Mouse (Mus musculus) adrenal gland, adult 2 months (tissue): ENCODE measurements at regions not wholly inside any gene's neighbourhood (a gene's known extent, or its start where the extent isn't known, plus 50 kb on each side); places are given as distances from the start of the nearest gene placed in this dataset.
A peak's percentile ranks its signal among the peaks of the same experiment; 100 is the strongest.

ENCODE experiments used
- DNase-seq: peaks from one replicate; pipeline ENCODE4 v3.0.0; 2021

DNA sequence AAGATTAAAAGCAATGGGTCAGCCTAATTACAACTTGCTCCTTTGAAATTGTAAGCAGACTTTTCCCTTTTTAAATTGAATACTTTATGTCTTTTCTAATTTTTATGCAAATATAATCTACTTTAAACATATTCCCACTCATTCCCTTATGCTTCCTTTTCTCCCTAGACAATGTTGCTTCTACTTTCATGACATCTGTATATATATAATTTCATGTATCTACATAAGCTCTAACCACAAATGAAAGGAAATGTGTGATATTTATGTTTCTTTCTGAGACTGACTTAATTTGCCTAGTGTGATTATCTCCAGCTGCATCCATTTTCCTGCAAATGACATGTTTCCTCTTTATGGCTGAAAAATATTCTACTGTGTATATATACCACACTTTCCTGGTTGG, 77.9 kb upstream of the Nampt start:
- DNase-seq: no peak

DNA sequence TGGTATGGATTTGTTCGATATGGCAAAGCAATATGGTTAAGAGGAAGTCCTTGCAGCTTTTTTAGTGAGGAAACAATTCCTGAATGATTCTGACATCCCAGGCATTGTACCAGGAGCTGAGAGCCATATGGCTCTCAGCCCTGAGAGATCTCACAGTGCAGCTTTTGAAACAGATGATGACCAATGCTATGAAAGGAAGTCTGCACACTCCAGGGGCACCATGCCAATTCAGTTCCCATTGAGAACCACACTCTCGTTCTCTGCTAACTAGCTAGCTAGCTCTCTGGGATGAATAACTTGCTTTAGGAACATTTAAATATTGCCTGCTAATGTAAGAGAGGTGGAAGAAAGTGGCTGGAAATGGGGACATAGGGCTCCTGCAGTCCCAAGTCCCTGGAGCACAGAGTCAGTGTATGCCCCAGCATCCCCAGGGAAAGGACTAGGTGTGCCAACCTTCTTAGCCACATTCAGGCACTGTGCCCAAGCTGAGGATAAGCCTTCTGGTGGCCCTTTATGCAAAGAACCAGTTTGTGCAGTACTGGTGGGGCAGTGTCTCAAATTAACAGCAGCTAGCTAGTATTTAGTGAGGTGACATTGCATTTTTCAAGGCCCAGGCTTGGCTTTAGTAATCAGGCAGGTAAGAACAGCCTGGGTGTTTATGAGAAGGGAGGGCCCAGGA, 61.8 kb upstream of the Nampt start:
- DNase-seq: no peak

DNA sequence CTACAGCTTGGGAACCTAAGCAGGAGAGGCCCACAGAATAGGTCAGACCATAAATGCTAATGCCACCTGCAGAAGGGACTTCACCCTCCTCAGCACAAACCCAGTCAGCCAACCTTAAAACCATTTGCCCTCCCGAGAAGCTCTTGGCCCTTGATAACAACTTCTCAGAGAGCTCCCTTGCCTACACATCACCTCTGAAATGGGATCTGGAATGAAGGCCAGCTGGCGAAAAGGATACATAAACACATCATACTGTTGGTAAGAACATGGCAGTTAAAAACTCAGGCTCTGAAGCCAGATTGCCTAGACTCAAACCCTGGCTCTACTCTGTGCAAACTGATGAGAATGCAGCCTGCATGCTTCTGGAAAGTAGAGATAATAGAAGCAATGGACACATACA, 61.2 kb upstream of the Nampt start:
- DNase-seq: no peak

DNA sequence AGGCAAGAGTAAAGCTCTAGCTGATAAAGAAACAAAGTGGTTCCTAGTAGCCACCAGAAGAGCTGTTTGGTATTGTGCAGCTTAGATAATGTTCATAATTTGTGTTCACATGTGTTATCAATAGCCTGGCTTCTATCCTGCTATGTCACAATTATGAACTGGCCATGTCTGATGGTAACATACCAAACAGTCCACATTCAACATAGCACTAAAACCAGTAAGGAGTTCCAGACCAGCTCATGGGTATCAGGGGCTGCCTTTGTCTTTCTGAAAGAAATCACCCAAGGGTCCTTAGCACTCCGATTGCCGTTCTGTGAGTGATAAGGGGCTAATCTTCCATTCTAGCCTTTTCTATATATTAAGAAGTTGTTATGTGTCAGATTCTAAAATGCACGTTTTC, 58.7 kb upstream of the Nampt start:
- no peak for DNase-seq

DNA sequence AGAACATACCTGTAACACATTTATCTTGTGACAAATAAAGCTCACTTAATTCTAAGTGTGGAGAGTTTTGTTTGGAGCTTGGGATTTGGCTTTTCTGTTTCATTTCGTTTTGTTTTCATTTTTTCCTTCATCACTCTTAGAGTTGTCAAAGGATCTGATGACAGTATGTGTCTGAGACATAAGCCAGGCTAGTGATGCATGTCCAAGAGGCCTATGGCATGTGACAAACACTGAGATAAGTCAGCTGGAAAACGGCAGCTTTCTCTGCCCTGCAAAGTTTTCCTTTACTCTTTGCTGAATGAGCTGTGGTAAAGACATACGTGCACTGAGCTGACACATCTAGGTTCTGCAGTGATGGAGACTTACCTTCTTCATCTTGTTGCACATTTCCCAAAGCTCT, 58.3 kb upstream of the Nampt start:
- DNase-seq: no peak

DNA sequence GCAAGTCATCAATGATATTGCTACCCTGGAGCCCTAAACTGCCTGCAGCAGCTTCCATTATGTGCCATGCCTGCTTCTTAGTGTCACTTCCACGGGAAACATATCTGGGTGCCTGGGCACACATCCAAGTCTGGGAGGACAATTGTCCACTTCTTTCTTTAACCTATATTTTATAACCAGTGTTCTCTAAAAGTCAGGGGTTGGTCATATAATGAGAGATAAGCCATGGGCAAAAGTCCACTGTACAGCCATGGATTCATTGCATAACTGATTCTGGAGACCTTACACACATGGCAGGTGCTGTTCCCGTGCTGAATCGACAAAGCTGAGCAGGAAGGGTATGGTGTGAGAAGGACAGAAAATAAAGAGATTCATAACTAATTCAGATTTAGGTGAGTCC, 55.1 kb upstream of the Nampt start:
- DNase-seq: no peak

DNA sequence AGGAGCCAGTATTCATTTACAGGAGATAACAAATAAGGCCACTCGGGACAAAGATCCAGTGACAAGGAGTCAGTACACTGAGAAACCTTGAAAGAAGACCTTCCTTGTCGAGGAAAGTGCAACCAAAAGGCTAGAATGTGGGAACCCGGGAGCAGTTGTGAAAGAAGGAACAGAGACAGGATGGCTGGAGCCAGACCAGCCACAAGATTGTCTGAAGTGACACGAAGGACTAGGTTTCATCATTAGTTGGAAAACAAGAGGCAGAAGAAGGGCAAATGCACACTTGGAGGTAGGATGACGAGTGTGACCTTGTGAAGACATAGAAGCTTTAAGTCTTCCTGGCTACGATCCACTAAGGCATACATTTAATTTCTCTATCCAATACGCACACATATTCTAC, 54.6 kb upstream of the Nampt start:
- no peak for DNase-seq

DNA sequence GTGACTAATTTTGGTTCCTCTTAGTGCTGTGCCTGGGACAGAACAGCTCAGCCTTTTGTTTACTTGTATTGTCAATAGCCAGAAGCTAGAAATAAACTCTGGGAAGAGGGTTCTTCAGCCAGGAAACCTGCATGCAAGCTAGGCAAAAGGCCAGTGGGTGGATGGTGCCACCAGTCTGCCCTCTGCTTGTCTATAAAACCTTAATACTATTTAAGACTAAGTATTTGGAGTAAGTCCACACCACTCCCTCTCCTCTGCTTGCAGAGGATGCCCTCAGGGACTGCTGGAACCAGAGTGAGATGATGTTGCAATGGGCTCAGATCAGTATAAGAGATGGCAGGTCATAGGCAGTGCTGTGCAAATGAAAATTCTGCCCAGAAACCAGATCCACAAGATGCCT, 53.5 kb upstream of the Nampt start:
- DNase-seq: peak; percentile 45

DNA sequence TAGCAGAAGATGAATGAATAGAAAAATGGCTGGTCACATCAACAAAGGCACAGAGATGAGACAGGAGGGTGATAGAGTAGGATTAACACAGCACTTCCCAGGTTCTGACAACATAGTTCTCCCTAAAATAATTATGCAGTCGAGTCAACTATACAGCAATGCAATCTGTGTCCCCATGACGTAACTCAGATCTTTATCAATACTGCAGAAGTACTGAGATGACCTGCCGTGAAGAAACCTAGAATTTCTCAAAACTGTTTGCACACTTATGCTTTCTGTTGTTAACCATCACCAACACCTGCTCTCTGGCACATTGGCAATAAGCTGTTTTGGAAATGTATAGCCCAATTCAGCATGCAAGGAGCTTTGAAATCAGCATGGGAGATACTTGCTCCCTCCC, 52.8 kb upstream of the Nampt start:
- no peak for DNase-seq

DNA sequence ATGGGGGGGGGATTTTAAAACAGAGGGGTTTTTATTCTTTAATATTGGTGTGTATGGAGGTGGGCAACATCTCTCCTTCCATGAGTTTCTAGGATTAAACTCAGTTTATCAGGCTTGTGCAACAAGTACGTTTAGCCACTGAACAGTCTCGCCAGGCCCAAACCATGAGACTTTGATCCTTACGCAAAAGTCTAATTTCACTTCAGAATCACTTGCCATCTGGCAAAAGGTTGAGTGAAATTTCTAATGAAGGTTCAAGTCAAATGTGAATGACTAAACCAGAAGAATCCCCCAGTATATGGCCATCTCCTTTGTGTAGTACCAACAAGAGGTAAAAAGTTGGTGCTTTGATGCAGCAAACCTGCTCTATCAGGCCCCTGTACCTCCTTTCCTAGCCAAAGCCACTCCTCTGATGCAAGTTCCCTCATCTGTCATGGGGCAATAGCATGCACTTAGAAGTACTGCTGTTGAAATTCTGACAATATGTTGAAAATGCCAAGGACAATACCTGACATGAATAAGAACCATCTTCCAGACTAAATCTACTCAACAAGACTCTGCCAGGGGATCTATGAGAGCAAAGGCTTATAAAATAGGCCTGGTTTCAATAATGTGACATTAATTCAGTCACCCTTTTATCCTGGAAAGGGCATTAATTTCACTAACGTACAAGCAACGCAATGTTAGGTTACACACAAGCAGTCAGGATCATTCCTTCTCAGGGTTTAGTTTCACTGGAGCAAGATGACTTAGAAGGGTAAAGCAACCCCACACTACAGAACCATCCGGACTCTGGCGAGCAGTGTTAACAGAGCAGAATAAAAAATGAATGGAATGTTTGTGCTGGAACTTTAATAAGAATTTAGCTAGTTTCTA, 51.9 kb upstream of the Nampt start:
- peak; percentile 36 for DNase-seq

DNA sequence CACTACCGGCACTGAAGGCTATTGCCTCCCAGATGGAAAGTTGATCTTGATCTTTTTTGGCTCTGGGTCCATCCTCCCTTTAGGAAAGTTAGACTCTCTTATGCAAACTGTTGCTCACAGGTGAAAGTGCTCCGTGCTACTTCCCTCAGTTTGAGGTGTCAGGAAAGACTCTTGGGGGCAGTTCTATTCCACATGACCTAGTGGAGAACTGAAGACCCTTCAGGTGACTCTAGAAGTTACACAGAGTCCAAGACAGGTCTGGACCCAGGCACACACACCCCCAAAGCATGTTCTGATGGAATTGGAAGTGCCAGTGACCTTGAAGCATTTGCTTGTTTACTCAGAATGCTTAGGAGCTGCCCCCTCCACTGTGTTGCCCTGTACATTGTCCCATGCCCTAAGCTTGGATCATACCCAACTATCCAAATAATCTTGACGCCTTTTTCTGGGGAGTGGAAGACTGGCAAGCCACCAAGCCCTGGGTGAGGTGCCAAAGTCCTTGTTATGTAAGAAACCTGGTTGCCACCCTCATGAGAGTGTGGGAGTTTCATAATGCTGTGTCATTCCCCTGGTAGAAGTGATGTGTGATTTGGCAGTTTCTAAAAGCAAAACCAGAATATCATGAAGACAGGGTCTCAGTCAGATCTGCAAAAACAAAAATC, 51.1 kb upstream of the Nampt start:
- DNase-seq: peak; percentile 52

DNA sequence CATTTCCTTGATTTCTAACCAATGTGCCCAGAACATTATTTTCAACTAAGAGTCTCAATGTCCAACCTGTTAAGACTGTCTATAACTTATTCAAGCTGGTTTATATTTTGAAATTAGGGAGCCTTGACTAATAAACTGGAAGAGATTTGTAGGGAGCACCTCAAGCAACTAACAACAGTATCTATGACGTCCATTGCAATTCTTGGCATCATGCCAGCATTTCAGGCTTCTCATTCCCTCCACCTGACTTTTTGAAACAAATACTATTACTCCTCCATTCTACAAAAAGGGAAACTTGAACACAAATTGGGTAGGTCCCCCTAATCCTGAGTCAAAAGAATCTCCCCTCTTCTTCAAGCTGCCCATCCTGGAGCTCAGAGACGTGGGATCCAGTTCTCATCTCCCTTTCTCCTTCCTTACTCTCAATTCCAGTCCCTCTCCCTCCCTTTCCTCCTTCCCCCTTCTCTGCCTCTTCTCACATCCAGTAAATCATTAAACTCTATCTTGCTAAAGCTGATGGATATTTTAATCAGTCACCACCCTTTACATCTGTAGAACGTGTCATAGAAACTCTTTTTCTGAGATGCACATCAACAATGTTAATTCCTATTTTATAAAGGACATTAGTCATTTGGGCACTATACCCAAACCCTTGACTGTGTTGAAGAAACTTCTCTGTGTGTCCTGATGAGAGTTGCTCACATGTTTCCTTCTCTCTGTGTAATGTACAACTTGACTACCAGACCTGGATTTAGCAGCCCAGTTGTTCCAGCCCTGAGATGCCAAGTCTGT, 50.4 kb upstream of the Nampt start:
- no peak for DNase-seq
